ENCODE assay signal across 20 mouse cellular contexts in genomic region chr7:83796177-83796576, GRCm38 (mm10). TPM values are rescaled to one million over a fixed set of nuclear protein-coding genes. Genes with fewer than 3 reads are reported as not detected.
"Had no signal": no experiment of that assay in that cellular context is flagged by ENCODE, and none has a peak within 500 bp of the region (broad histone marks: within the 10 kb centered on the region; RNA-seq: fewer than 3 reads in every experiment).

No protein-coding gene starts in this region.

- H3K4me2 ChIP-seq: liver, embryonic 13.5 days; midbrain, embryonic 11.5 days had no signal

- H3K27me3 ChIP-seq: liver, embryonic 13.5 days had no signal

- H3K27ac ChIP-seq: kidney, postnatal 0 days; left cerebral cortex, adult 2 months; liver, embryonic 13.5 days; stomach, postnatal 0 days had no signal

- H3K9ac ChIP-seq: liver, embryonic 13.5 days had no signal

- H3K36me3 ChIP-seq: liver, embryonic 13.5 days had no signal

- H3K4me3 ChIP-seq: left cerebral cortex, adult 2 months; liver, embryonic 13.5 days had no signal

- H3K4me1 ChIP-seq: liver, embryonic 13.5 days had no signal

- H3K9me3 ChIP-seq: liver, embryonic 13.5 days had no signal

- DNase-seq: layer of hippocampus, postnatal 36 days; liver, embryonic 13.5 days; lung, adult 2 months; lung, postnatal 14 days; lung, postnatal 4 days; midbrain, embryonic 14.5 days; thymus, adult 18-20 months; thymus, postnatal 36 days had no signal

RNA-seq across cellular contexts. Expression of gene Cfap161, which starts 1.5 kb away (rescaled TPM):
- polyA plus RNA-seq: kidney, embryonic 14.5 days; large intestine, adult 2 months; liver, adult 2 months; liver, embryonic 13.5 days; liver, embryonic 16.5 days; midbrain, embryonic 11.5 days; neural tube, embryonic 11.5 days; small intestine, adult 2 months; spleen, adult 2 months; urinary bladder, adult 2 months had no signal
